Mouse (Mus musculus): ENCODE measurements around the gene Etfb. TPM values are rescaled to one million over a fixed set of nuclear protein-coding genes. Genes with fewer than 3 reads are reported as not detected.
"Not testable (repeated sequence)": the region's sequence is repeated elsewhere in the genome, so short reads cannot be mapped to it uniquely, and the experiment has no call there.

The Etfb gene
- 10 to 100 TPM; 50.8 to 60.6 TPM for total RNA-seq (2021)

DNA sequence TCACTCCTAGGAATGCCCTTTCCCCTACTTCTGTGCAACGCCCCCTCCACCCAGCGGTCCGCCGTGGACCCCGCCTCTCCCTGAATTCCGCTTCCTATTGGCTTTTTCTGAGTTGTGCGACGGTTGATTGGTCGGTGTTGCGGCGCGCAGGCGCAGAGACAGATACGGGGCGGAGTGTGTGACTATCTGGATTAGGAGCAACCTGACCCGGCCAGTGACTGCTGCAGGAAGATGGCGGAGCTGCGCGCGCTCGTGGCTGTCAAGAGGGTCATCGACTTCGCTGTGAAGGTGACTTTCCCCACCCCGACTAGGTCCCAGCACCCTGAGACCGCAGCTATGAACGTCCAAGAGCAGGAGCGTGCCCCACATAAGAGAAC, at the start of gene Etfb, which contains the start of gene Gm45233:
Etfb (plus strand) TSS at position 167 of the 377 bp plus-strand sequence.
Gm45233 (plus strand) TSS at position 212 of the 377 bp plus-strand sequence.
- DNase-seq (ENCODE audit: low spot score in 2 of 2), result peak; percentile 92 to 94
- intact Hi-C loops (cut with DNase I), result no loop called here

DNA sequence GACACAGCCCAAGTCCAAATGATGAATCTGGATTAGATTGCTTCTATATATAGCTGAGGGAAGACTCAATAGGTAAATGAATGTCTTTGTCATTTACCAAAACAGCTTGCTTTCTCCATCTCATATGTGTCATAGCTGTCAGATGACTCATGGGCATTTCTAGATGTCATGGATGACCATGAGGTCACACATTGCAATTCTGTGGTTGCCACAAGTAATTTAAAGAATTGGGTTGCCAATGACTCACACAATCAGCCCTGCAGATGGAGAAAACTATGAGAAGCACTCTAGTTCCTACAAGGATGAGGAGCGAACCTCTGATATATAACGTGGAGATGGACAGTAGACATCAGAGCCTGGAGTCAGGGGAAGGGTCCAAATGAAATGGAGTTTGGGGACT, 44.4 kb upstream of the Etfb start:
- intact Hi-C loops (cut with DNase I), result no loop called here
- no peak for DNase-seq (ENCODE audit: low spot score in 2 of 2)

DNA sequence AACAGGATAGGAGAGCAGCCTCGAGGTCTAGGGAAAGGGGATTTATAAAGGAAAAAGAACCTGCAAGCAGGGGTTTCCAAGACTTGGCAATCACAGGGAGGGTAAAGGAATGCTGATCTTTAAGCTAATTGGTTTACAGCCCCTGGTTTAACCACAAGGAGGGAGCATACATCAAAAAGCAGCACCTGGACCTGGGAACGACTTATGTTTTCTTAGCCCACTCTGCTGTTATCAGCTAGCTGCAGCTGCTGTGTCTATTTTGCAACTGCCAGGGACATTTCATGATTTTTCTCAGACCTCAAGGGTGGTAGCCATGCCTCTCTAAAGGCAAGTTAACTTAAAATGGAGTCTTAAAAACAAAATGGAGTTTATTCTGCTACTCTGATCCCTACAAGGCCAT, 41.2 kb upstream of the Etfb start:
- intact Hi-C loops (cut with DNase I), result no loop called here
- DNase-seq (ENCODE audit: low spot score in 2 of 2), result no peak

DNA sequence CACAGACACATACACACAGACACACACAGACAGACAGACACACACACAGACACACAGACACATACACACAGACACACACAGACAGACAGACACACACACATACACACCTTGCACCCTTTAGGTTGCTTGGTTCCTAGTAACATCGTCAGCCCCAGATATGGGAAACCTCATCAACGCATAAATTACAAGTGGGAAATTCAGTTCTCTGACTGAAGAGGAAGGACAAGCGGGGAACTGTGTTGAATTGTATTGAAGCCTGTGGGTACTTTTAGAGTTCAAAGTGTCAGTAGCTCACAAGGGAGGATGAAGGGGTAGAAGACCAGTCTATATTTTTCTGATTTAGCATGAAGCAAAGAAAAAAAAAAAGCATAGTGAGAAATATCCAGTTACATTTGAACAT, 36.3 kb upstream of the Etfb start:
- DNase-seq (ENCODE audit: low spot score in 2 of 2), result no peak
- intact Hi-C loops (cut with DNase I), result no loop called here

DNA sequence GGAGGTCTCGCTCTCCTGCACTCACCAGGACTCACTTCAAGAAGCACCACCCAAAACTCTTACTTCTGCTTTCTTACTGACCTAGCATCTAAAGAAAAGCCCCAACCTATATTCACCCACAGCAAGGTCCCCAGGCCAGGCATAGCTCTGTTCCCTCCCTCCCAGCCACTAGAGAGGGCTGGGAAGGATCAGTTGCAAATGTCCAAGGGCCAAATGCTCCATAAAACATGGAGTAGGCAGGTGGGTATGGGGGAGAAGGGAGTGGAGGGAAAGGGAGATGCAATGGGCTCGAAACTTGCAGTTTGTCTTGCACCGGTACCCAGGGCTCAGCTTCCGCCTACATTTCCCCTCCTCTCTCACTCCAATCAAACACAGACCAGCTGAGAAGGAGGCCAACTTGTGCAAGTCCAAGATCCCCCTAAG, 35.7 kb upstream of the Etfb start, which contains the start of gene Siglecg:
Siglecg (plus strand) TSS at position 74 of the 423 bp plus-strand sequence.
- intact Hi-C loops (cut with DNase I), result no loop called here
- no peak for DNase-seq (ENCODE audit: low spot score in 2 of 2)

DNA sequence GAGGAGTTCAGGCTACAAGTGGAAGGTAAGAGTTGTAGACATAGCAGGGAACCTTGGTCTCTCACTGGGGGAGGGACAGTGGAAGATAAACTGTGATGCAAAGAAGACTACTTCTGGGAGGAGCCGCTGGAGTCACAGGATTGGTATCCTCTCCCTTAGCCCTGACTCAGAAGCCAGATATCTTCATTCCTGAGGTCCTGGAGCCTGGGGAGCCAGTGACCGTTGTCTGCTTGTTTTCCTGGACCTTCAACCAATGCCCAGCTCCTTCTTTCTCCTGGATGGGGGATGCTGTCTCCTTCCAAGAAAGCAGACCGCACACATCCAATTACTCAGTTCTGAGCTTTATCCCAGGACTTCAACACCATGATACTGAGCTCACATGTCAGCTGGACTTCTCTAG, 34.8 kb upstream of the Etfb start:
- intact Hi-C loops (cut with DNase I), result no loop called here

DNA sequence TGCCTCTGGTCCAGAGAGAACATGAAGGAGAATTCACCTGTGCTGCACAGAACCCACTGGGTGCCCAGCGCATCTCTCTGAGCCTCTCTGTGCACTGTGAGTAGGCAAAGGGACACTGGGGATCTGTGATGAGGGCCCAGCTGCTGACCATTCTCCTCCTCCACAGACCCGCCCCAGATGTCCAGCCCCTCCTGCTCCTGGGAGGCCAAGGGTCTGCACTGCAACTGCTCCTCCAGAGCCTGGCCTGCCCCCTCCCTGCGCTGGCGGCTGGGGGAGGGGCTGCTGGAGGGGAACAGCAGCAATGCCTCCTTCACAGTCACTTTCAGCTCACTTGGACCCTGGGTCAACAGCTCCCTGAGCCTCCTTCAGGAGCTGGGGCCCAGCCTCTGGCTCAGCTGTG, 32.2 kb upstream of the Etfb start:
- DNase-seq (ENCODE audit: low spot score in 2 of 2); intact Hi-C loops (cut with DNase I): not testable (repeated sequence)

More for the DNA sequence above, 34.8 kb upstream of the Etfb start:
- no peak for DNase-seq (ENCODE audit: low spot score in 2 of 2)

DNA sequence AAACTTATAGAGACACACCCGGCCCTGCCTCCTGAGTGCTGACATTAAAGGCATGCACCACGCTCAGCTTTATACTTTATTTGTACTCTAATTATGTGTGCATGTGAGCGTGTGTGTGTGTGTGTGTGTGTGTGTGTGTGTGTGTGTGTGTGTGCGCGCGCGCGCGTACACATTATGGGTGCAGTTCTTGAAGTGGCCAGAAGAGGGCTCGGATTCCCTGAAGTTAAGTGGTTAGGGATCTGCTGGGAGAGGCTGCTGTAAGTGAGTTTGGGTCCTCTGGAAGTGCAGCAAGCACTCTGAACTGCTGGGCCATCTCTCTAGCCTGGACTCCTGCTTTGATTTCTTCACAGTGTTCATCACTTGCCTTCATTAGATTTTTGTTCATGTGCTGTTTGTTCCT, 26.6 kb upstream of the Etfb start:
- intact Hi-C loops (cut with DNase I), result no loop called here
- no peak for DNase-seq (ENCODE audit: low spot score in 2 of 2)

DNA sequence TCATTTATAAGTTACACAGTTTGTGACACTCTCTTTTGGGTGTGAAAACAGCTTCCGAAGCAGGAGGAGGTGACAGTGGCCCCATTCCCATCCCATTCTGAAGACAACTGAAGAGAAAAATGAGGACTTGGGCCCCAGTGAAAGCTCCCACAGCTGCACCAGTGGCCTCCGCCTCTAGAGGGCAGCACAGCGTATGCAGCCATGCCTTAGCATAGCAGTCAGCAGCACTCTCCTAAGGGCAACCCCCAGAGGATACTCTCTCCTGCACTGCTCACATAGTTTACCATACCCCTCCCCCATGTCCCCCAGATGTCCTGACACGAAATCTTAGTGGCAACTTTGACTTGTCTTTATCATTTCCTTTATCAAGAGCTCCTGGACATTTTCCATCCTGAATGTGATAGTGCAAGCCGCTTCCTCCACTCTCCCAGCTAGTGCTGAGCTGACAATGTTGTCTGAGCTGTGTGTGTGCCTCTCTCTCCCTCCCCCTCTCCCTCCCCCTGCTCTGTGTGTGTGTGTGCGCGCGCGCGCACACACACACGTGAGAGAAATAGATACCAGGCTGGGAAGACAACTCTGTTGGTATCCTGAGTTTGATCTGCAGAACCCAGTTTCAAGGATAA, 20.8 kb upstream of the Etfb start:
- peak; percentile 70 to 82 for DNase-seq (ENCODE audit: low spot score in 2 of 2)
- intact Hi-C loops (cut with DNase I), result loop anchor here (1.0 kb wide), 1 partner anchor 72 kb away; no protein-coding TSS in a partner anchor

DNA sequence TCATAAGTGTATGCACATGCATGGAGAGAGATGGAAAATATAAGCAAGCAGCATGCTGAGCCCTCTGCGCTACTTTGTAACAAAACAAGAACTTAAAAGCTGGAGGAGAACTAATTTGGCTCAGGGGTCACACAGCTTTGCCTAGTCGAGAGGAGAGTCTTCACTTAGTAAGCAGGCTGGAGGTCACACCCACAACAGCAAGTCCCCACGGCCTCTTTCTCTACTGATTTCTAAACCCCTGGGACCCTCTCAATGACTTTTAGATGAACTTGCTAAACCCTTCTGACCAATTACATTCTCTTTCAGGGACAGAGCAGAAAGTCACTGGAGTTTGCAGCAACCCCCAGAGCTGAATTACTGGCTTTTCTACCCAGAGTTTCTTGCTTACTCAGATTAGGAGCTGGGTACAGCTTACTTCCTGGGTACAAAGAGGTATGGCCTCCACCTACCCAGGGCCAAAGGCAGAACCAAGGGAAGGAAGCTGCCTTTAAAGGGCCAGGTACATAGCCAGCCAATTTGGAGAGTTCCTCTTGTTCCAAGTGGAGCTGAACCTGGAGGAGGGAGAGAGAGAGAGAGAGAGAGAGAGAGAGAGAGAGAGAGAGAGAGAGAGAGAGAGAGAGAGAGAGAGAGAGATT, 19.8 kb upstream of the Etfb start:
- intact Hi-C loops (cut with DNase I), result loop anchor here (1.0 kb wide), 1 partner anchor 71 kb away; no protein-coding TSS in a partner anchor
- no peak for DNase-seq (ENCODE audit: low spot score in 2 of 2)

DNA sequence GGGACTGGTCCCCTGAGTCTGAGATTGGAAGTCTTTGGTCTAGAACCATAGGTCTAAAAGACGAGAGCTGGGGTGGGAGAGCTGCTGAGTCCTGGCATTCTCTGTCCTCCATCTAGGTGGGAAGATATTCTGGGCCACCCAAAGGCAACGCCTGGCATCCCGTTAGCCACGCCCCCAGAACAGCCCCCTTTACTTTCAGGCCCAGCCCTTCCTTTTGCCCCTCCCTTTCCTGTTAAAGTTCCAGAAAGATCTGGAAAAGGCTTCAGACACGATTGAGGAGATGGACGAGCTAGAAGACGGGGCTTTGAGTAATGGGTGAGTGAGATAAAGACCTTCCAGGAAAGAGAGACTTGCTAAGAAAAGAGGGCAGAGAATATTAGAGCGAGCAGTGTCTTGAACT, 16.5 kb upstream of the Etfb start, which contains the start of gene Lim2:
Lim2 (plus strand) TSS at position 265 of the 400 bp plus-strand sequence.
- no peak for DNase-seq (ENCODE audit: low spot score in 2 of 2)
- intact Hi-C loops (cut with DNase I), result no loop called here

DNA sequence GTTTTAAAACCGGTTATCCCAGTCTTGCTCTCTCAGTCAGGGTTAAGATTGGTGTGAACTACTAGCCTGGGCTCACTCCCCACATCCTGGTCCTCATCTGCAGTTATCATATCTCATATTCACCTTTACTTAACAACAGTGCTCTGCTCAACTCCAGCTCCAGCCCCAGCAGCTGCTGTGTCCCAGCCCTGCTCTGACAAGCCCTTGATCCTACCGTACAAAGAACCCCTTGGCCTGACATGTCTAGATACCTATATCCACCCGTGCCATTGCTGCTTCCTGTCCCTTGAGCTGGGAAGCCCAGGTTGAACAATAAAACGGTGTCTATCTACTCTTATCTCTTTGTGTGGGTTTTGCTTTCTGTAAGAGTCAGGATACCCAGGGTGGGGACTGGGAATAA, 14.4 kb upstream of the Etfb start:
- DNase-seq (ENCODE audit: low spot score in 2 of 2), result no peak

DNA sequence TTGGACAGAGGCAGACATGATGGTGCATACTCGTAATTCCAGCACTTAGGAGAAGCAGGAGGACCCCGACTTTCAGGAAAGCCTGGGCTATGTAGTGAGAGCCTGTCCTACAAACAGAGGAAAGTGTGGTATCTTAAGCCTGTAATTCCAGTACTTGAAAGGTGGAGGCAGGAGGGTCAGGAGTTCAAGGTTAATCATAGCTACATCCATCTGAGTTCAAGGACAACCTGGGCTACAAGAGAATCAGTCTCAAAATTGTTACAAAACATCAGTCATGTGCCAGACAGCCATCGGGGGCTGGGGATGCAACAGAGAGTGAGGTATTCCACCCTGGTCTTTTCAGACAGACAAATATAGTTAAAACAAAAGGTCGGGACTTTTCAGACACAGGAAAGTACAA, 11.0 kb upstream of the Etfb start:
- DNase-seq (ENCODE audit: low spot score in 2 of 2), result no peak
- intact Hi-C loops (cut with DNase I), result no loop called here

More for the DNA sequence above, 14.4 kb upstream of the Etfb start:
- intact Hi-C loops (cut with DNase I), result no loop called here

DNA sequence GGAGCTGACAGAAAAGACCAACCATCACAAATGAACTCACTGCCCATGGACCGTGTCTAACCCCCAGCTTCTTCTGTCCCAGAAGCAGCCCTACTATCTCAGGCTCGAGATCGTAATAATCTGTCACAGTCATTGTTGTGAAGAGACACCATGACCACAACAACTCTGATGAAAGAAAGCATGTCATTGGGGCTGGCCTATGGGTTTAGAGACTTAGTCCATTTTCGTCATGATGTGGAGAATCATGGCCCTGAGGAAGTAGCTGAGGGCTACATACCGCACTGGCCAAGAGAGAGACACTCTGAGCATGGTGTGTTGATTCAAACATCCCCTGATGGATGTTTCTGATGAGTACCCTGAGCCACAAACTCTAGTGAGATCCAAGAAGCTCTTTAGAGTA, 9.2 kb upstream of the Etfb start:
- no peak for DNase-seq (ENCODE audit: low spot score in 2 of 2)
- intact Hi-C loops (cut with DNase I), result no loop called here

DNA sequence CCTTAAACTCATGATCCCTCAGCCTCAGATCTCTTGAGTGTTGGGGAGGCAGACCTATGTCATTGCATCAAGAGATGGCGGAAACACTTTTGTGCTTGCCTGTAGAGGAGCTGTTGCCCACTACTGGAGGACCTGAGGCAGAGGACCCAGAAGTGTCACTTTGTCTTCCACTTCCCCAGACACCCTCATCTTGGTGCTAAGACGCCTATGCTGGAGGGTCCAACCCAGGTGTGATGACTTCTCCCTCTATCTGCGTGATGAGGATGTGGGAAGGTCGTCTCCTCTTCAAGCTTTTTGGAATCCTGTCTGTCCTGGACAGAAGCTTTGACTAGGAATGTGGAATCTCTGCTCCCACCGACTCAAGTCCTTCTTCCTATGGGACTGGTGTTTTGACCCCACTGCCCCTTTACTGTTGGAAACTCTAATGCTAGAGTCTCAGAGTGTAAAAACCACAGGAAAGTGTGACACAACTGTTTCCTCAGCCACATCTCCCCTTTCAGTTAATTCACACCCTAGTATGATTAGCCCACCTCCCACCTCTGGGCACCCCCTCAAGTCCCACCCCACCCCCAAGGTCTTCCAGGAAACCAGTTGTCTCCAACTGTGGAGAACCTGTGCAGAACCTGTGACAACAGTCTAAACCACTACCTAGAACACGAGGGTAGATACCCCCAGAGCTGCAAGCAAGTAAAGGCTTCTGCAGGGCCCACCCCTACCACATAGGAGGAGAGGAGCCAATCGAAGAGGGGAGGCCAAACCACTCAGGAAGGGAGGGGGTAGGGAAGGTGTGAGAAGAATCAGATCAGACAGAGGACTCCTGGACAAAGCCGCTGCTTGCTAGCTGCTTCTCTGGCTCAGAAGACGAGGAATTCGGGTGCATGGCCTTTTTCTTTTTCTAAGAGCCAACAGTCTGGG, 7.3 kb upstream of the Etfb start, which contains the start of gene Nkg7:
Nkg7 (plus strand) TSS at position 733 of the 915 bp plus-strand sequence.
- intact Hi-C loops (cut with DNase I), result no loop called here
- DNase-seq (ENCODE audit: low spot score in 2 of 2), result no peak

DNA sequence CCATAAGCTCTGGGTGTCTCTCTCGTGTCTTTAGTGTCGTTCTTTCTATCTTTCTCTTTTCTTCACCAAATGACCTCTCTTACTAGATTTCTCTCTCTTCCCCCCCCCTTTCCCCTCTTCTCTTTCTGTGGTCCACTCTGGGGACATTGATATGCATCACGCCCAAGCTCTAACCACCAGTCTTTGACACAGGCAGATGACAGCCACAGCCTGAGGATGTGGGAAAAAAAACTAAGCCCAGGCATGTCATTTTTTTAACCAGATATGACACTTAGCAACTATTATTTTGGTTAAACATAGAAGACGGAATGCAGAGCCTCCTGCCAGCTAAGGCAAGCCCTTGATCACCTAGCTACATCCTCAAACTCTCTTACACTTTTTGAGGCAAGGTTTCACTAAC, 5.3 kb upstream of the Etfb start:
- no peak for DNase-seq (ENCODE audit: low spot score in 2 of 2)
- intact Hi-C loops (cut with DNase I), result no loop called here

DNA sequence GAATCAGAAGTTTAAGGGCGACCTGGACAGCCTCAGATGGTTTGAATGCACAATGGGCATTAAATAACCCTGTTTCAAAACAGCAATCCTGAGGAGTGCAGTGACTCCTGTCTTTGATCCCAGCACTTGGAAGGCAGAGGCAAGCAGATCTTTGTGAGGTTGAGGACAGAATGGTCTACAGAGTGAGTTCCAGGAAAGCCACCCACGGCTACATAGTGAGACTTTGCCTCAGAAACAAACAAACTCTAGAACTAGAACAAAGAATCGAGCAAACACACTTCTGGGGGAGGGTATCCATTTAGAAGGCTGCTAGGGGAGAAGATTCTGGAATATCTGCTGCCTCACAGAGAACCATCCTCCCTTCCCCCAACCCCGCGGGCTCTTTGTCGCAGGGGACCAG, 3.4 kb upstream of the Etfb start, which contains the start of gene Cldnd2:
Cldnd2 (plus strand) TSS at position 301 of the 400 bp plus-strand sequence.
- intact Hi-C loops (cut with DNase I), result no loop called here
- DNase-seq (ENCODE audit: low spot score in 2 of 2), result no peak

DNA sequence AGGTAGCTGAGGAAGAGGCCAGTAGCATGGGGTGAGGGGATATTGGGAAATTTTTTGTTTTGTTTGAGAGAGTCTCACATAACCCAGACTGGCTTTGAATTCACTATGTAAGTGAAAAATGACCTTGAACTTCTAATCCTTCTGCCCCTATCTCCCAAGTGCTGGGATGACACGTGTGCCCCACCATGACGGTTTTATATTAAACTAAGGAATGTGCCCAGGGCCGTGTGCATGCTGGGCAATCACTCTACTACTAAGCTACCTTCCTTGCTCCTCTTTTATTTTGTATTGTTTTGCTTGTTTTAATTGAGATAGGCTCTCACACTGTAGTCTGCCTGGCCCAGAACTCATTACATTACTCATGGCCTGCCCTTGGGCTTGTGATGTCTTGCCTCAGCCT, 2.8 kb upstream of the Etfb start:
- intact Hi-C loops (cut with DNase I), result no loop called here
- no peak for DNase-seq (ENCODE audit: low spot score in 2 of 2)

DNA sequence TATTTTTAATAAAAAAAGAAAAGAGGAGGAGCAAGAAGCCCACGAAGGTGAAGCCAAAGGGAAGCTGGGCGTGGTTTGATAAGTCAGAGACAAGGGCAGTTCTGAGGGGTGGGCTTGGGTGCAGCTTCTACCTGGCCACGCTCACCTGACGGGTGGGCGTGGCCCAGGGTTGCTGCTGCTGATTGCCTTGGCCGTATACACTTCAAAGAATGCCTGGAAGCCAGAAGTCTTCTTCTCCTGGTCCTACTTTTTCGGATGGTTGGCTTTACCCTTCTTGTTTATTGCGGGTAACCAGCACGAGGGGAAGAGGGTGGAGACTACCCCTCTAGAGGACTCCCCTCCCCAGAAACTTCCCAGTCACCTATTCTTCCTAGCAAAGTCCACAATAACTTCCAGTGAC, 1.2 kb upstream of the Etfb start:
- no peak for DNase-seq (ENCODE audit: low spot score in 2 of 2)
- intact Hi-C loops (cut with DNase I), result no loop called here

Measured in left cerebral cortex, postnatal 36 days (tissue).